ENCODE assay signal across 9 mouse cellular contexts in genomic region chr1:135019087-135019774, GRCm38 (mm10). TPM values are rescaled to one million over a fixed set of nuclear protein-coding genes. Genes with fewer than 3 reads are reported as not detected.
DNase-seq lines count a peak whose midpoint lies in the region; ATAC-seq and TF ChIP-seq lines count a peak whose summit lies in the region.
"Had no signal": no experiment of that assay in that cellular context is flagged by ENCODE, and none has a peak within 500 bp of the region (broad histone marks: within the 10 kb centered on the region; RNA-seq: fewer than 3 reads in every experiment).

No protein-coding gene starts in this region.

- H3K4me3 ChIP-seq in hindbrain, embryonic 15.5 days, result no peak overlapping the region
- H3K4me3 ChIP-seq in hindbrain, embryonic 13.5 days, result no peak overlapping the region
- H3K4me3 ChIP-seq in intestine, postnatal 0 days (ENCODE audit: low read depth, low read length), result no peak overlapping the region
- H3K4me3 ChIP-seq: heart, embryonic 15.5 days had no signal

- peak overlapping the region; percentile 13; the same call in 1 of the 2 replicates for H3K4me2 ChIP-seq in hindbrain, embryonic 15.5 days
- H3K4me2 ChIP-seq in hindbrain, embryonic 13.5 days, result no peak overlapping the region
- no peak overlapping the region for H3K4me2 ChIP-seq in intestine, postnatal 0 days (replicated peaks; ENCODE audit: low read depth)
- H3K4me2 ChIP-seq: heart, embryonic 15.5 days had no signal

- H3K36me3 ChIP-seq in hindbrain, embryonic 15.5 days, result no peaks in the 10 kb centered on the region
- no peaks in the 10 kb centered on the region for H3K36me3 ChIP-seq in hindbrain, embryonic 13.5 days
- H3K36me3 ChIP-seq in intestine, postnatal 0 days (ENCODE audit: control insufficient read depth, insufficient read depth), result no peaks in the 10 kb centered on the region
- H3K36me3 ChIP-seq: heart, embryonic 15.5 days had no signal

- DNase-seq in right cerebral cortex, adult 18-20 months, result peak; percentile 48
- DNase-seq in right cerebral cortex, postnatal 14 days, result no peak
- peak; percentile 15 to 37 for DNase-seq in thymus, postnatal 36 days
- DNase-seq in heart, adult 18-20 months, result no peak

- 19% methylated on average over 13 of the region's 13 CpGs for WGBS in hindbrain, embryonic 15.5 days
- 28% methylated on average over 13 of the region's 13 CpGs for WGBS in hindbrain, embryonic 13.5 days
- 41% methylated on average over 13 of the region's 13 CpGs for WGBS in intestine, postnatal 0 days

- 0 out of 2 replicates have a peak, but pooled peaks have one; percentile 42 for ATAC-seq in hindbrain, embryonic 15.5 days (ENCODE audit: low FRiP score, low read depth)
- ATAC-seq in hindbrain, embryonic 13.5 days (ENCODE audit: low FRiP score), result no peak
- ATAC-seq in hematopoietic stem cell, adult 5-6 weeks (replicated peaks in 1 of 2; ENCODE audit: insufficient read depth in 1 of 2, low FRiP score in 2 of 2, low TSS enrichment in 1 of 2, low read depth in 1 of 2, poor library complexity in 2 of 2, severe bottlenecking in 2 of 2), result peak; percentile 47 to 79
- no peak for ATAC-seq in intestine, postnatal 0 days

- TF ChIP-seq CTCF in intestine, postnatal 0 days (IDR thresholded peaks at IDR 0.05; ENCODE audit: low read depth), result no peak

- H3K9me3 ChIP-seq in hindbrain, embryonic 15.5 days, result no peaks in the 10 kb centered on the region
- H3K9me3 ChIP-seq in hindbrain, embryonic 13.5 days, result no peaks in the 10 kb centered on the region
- H3K9me3 ChIP-seq in intestine, postnatal 0 days (ENCODE audit: control insufficient read depth), result no peaks in the 10 kb centered on the region
- H3K9me3 ChIP-seq: heart, embryonic 15.5 days had no signal

- H3K4me1 ChIP-seq in hindbrain, embryonic 15.5 days (replicated peaks), result peaks cover 28% of the 10 kb centered on the region
- peaks cover 45% of the 10 kb centered on the region for H3K4me1 ChIP-seq in hindbrain, embryonic 13.5 days (replicated peaks)
- 0 out of 2 replicates have a peak, but pooled peaks cover 3% of the 10 kb centered on the region for H3K4me1 ChIP-seq in intestine, postnatal 0 days (replicated peaks; ENCODE audit: control insufficient read depth, insufficient read depth, low read length)

- no peak overlapping the region for H3K27ac ChIP-seq in hindbrain, embryonic 15.5 days (replicated peaks)
- no peak overlapping the region for H3K27ac ChIP-seq in hindbrain, embryonic 13.5 days
- H3K27ac ChIP-seq in intestine, postnatal 0 days (ENCODE audit: low read depth, low read length), result no peak overlapping the region
- H3K27ac ChIP-seq: heart, embryonic 15.5 days had no signal

- H3K9ac ChIP-seq in hindbrain, embryonic 15.5 days, result no peak overlapping the region
- no peak overlapping the region for H3K9ac ChIP-seq in hindbrain, embryonic 13.5 days
- H3K9ac ChIP-seq in intestine, postnatal 0 days (ENCODE audit: low read depth, low read length), result no peak overlapping the region
- H3K9ac ChIP-seq: heart, embryonic 15.5 days had no signal

- H3K27me3 ChIP-seq in hindbrain, embryonic 15.5 days, result no peaks in the 10 kb centered on the region
- peaks cover 5% of the 10 kb centered on the region; the same call in 1 of the 2 replicates for H3K27me3 ChIP-seq in hindbrain, embryonic 13.5 days
- no peaks in the 10 kb centered on the region for H3K27me3 ChIP-seq in intestine, postnatal 0 days (replicated peaks; ENCODE audit: control insufficient read depth, insufficient read depth, low read length)
- H3K27me3 ChIP-seq: heart, embryonic 15.5 days had no signal

RNA-seq across cellular contexts. Expression of gene Ube2t, which starts 56.9 kb away (rescaled TPM):
- 12.8 and 15.0 TPM in 2 replicates for polyA plus RNA-seq in hindbrain, embryonic 15.5 days (2015; fragmentation: Nextera tagmentation; extraction: Ambion mirVana)
- polyA plus RNA-seq in hindbrain, embryonic 13.5 days (2015; fragmentation: Nextera tagmentation; extraction: Ambion mirVana), result 15.3 and 17.0 TPM in 2 replicates
- 16.5 and 23.0 TPM in 2 replicates for total RNA-seq in hematopoietic stem cell, adult 5-6 weeks (2017)
- 1 to 10 TPM; 6.7 to 8.1 TPM for total RNA-seq in heart, adult 18-20 months (2021)
- polyA plus RNA-seq in intestine, postnatal 0 days (2015; fragmentation: Nextera tagmentation; extraction: Ambion mirVana), result 9.4 and 12.3 TPM in 2 replicates

Comparison
In these comparisons a context has a peak if more than half of its experiments do, and no peak if none do; other contexts are left out.
1. ATAC-seq: peak in hindbrain, embryonic 15.5 days (single experiment) and hematopoietic stem cell, adult 5-6 weeks (2 of 2); none in hindbrain, embryonic 13.5 days (single experiment) and intestine, postnatal 0 days (single experiment).
2. DNase-seq: peak in right cerebral cortex, adult 18-20 months (single experiment) and thymus, postnatal 36 days (2 of 2); none in right cerebral cortex, postnatal 14 days (single experiment) and heart, adult 18-20 months (0 of 2).